Mouse (Mus musculus): ENCODE results near the gene Dlg5. TPM values are rescaled to one million over a fixed set of nuclear protein-coding genes. Genes with fewer than 3 reads are reported as not detected.
A peak's percentile ranks its signal among the peaks of the same experiment; 100 is the strongest.

The Dlg5 gene
- polyA plus RNA-seq, 1 experiment from 2014 or later = 35.9 TPM

GRCm38 (mm10) chr14:24249926-24250325 is 4.2 kb upstream of the Dlg5 start:
- H3K27me3 ChIP-seq (ENCODE audit: control insufficient read depth, insufficient read depth, low read length) = no peaks in the 10 kb centered on the region
- H3K4me1 ChIP-seq (ENCODE audit: control insufficient read depth, insufficient read depth, low read length) = no peaks in the 10 kb centered on the region; the same call in none of the 2 replicates
- DNase-seq (ENCODE audit: low spot score) (no peak), ATAC-seq (replicated peaks; ENCODE audit: insufficient number of reproducible peaks, low FRiP score, low TSS enrichment, low read depth) (no peak)
- H3K4me2 ChIP-seq (ENCODE audit: low read depth, low read length) = no peak overlapping the region
- H3K4me3 ChIP-seq (ENCODE audit: low read depth, low read length) = no peak overlapping the region
- no peaks in the 10 kb centered on the region for H3K36me3 ChIP-seq (replicated peaks; ENCODE audit: control insufficient read depth, insufficient read depth, low read depth, low read length)
- no peak overlapping the region for H3K9ac ChIP-seq (replicated peaks; ENCODE audit: low read length)
- WGBS = 49% methylated on average over 2 of the region's 2 CpGs
- H3K27ac ChIP-seq (replicated peaks; ENCODE audit: low read depth, low read length) = no peak overlapping the region
- no peaks in the 10 kb centered on the region for H3K9me3 ChIP-seq (replicated peaks; ENCODE audit: control insufficient read depth, low read length)

GRCm38 (mm10) chr14:24244330-24245176 is 1.2 kb downstream of the Dlg5 start:
- DNase-seq (ENCODE audit: low spot score) (peak; percentile 58), ATAC-seq (replicated peaks; ENCODE audit: insufficient number of reproducible peaks, low FRiP score, low TSS enrichment, low read depth) (0 out of 2 replicates have a peak, but pooled peaks have one; percentile 5)
- Histone ChIP-seq H3K4me3 (ENCODE audit: low read depth, low read length) (peak overlapping the region; percentile 87), H3K36me3 (replicated peaks; ENCODE audit: control insufficient read depth, insufficient read depth, low read depth, low read length) (no peaks in the 10 kb centered on the region), H3K9ac (replicated peaks; ENCODE audit: low read length) (peak overlapping the region; percentile 95), H3K27me3 (ENCODE audit: control insufficient read depth, insufficient read depth, low read length) (no peaks in the 10 kb centered on the region), H3K4me2 (ENCODE audit: low read depth, low read length) (peak overlapping the region; percentile 78), H3K9me3 (replicated peaks; ENCODE audit: control insufficient read depth, low read length) (no peaks in the 10 kb centered on the region), H3K4me1 (ENCODE audit: control insufficient read depth, insufficient read depth, low read length) (no peaks in the 10 kb centered on the region), H3K27ac (replicated peaks; ENCODE audit: low read depth, low read length) (peak overlapping the region; percentile 94)
- WGBS = 0% methylated on average over 40 of the region's 40 CpGs

- Histone ChIP-seq H3K36me3 (replicated peaks; ENCODE audit: control insufficient read depth, insufficient read depth, low read depth, low read length) (no peaks in the 10 kb centered on the region), H3K27me3 (ENCODE audit: control insufficient read depth, insufficient read depth, low read length) (no peaks in the 10 kb centered on the region), H3K27ac (replicated peaks; ENCODE audit: low read depth, low read length) (no peak overlapping the region), H3K9ac (replicated peaks; ENCODE audit: low read length) (no peak overlapping the region), H3K4me1 (ENCODE audit: control insufficient read depth, insufficient read depth, low read length) (no peaks in the 10 kb centered on the region), H3K9me3 (replicated peaks; ENCODE audit: control insufficient read depth, low read length) (no peaks in the 10 kb centered on the region), H3K4me3 (ENCODE audit: low read depth, low read length) (no peak overlapping the region), H3K4me2 (ENCODE audit: low read depth, low read length) (no peak overlapping the region)
- DNase-seq (ENCODE audit: low spot score) (no peak), ATAC-seq (replicated peaks; ENCODE audit: insufficient number of reproducible peaks, low FRiP score, low TSS enrichment, low read depth) (no peak)
- 93% methylated on average over 2 of the region's 2 CpGs for WGBS
Observed at GRCm38 (mm10) chr14:24242016-24242415, 3.7 kb downstream of the Dlg5 start.

DNA sequence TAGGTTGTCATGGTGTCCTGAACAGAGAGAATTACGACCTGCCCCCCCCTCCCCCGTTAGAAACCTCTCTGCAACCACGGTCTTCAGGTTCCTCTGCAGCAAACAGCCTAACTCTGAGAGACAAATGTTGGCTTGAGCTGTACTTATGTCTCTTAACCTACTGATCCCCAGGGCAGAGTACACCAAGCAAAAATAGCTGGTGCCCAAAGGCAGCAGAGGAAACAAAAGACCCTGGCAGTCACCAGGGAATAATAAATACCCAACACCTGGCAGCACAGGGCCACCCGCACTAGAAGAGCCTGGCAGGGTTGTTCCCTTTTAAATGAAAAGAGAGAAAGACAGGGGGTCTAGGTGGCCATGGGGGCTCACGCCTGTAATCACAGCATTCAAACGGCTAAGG is 4.9 kb downstream of the Dlg5 start:
- H3K9ac ChIP-seq (replicated peaks; ENCODE audit: low read length) = no peak overlapping the region
- no peak overlapping the region for H3K4me2 ChIP-seq (ENCODE audit: low read depth, low read length)
- H3K36me3 ChIP-seq (replicated peaks; ENCODE audit: control insufficient read depth, insufficient read depth, low read depth, low read length) = no peaks in the 10 kb centered on the region
- ATAC-seq (replicated peaks; ENCODE audit: insufficient number of reproducible peaks, low FRiP score, low TSS enrichment, low read depth) (no peak), DNase-seq (ENCODE audit: low spot score) (no peak)
- H3K9me3 ChIP-seq (replicated peaks; ENCODE audit: control insufficient read depth, low read length) = no peaks in the 10 kb centered on the region
- no peak overlapping the region for H3K4me3 ChIP-seq (ENCODE audit: low read depth, low read length)
- H3K4me1 ChIP-seq (ENCODE audit: control insufficient read depth, insufficient read depth, low read length) = no peaks in the 10 kb centered on the region
- H3K27me3 ChIP-seq (ENCODE audit: control insufficient read depth, insufficient read depth, low read length) = no peaks in the 10 kb centered on the region
- 70% methylated on average over 6 of the region's 6 CpGs for whole genome bisulfite sequencing
- no peak overlapping the region for H3K27ac ChIP-seq (replicated peaks; ENCODE audit: low read depth, low read length)

DNA sequence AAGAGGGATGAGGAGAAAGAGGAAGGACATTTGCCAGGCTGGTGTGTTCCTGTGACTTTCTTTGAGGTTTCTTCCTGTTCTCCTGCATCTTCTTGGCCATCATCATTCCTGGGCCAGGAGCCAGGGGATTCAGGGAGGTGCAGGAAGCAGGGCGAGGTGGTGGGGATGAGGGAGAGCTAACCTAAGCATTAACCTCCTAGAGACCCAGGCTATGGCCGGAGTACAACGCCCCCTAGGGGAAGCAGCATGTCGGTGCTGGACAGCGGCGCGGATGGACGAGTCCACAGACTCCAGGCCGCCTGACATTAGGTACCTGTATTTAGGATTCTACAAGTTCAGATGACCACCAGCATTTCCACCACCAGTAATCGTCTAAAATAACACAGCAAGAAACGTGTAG is 6.1 kb downstream of the Dlg5 start:
- Histone ChIP-seq H3K27ac (replicated peaks; ENCODE audit: low read depth, low read length) (no peak overlapping the region), H3K4me2 (ENCODE audit: low read depth, low read length) (no peak overlapping the region), H3K36me3 (replicated peaks; ENCODE audit: control insufficient read depth, insufficient read depth, low read depth, low read length) (no peaks in the 10 kb centered on the region), H3K4me1 (ENCODE audit: control insufficient read depth, insufficient read depth, low read length) (no peaks in the 10 kb centered on the region), H3K9me3 (replicated peaks; ENCODE audit: control insufficient read depth, low read length) (no peaks in the 10 kb centered on the region), H3K9ac (replicated peaks; ENCODE audit: low read length) (no peak overlapping the region), H3K4me3 (ENCODE audit: low read depth, low read length) (no peak overlapping the region), H3K27me3 (ENCODE audit: control insufficient read depth, insufficient read depth, low read length) (no peaks in the 10 kb centered on the region)
- 83% methylated on average over 11 of the region's 11 CpGs for WGBS
- DNase-seq (ENCODE audit: low spot score) = no peak
- ATAC-seq (replicated peaks; ENCODE audit: insufficient number of reproducible peaks, low FRiP score, low TSS enrichment, low read depth) = no peak

GRCm38 (mm10) chr14:24235954-24236353 is 9.8 kb downstream of the Dlg5 start:
- H3K27me3 ChIP-seq (ENCODE audit: control insufficient read depth, insufficient read depth, low read length) = no peaks in the 10 kb centered on the region
- no peak overlapping the region for H3K27ac ChIP-seq (replicated peaks; ENCODE audit: low read depth, low read length)
- ATAC-seq (replicated peaks; ENCODE audit: insufficient number of reproducible peaks, low FRiP score, low TSS enrichment, low read depth) (no peak), DNase-seq (ENCODE audit: low spot score) (no peak)
- no peaks in the 10 kb centered on the region; the same call in 1 of the 2 replicates for H3K36me3 ChIP-seq (replicated peaks; ENCODE audit: control insufficient read depth, insufficient read depth, low read depth, low read length)
- no peaks in the 10 kb centered on the region; the same call in none of the 2 replicates for H3K4me1 ChIP-seq (ENCODE audit: control insufficient read depth, insufficient read depth, low read length)
- no peak overlapping the region for H3K4me2 ChIP-seq (ENCODE audit: low read depth, low read length)
- no peak overlapping the region for H3K9ac ChIP-seq (replicated peaks; ENCODE audit: low read length)
- no peak overlapping the region for H3K4me3 ChIP-seq (ENCODE audit: low read depth, low read length)
- WGBS = 94% methylated on average over 3 of the region's 3 CpGs
- H3K9me3 ChIP-seq (replicated peaks; ENCODE audit: control insufficient read depth, low read length) = no peaks in the 10 kb centered on the region

- Histone ChIP-seq H3K9me3 (replicated peaks; ENCODE audit: control insufficient read depth, low read length) (no peaks in the 10 kb centered on the region), H3K4me2 (ENCODE audit: low read depth, low read length) (no peak overlapping the region), H3K27ac (replicated peaks; ENCODE audit: low read depth, low read length) (no peak overlapping the region), H3K9ac (replicated peaks; ENCODE audit: low read length) (no peak overlapping the region), H3K36me3 (replicated peaks; ENCODE audit: control insufficient read depth, insufficient read depth, low read depth, low read length) (no peaks in the 10 kb centered on the region; the same call in 1 of the 2 replicates), H3K4me3 (ENCODE audit: low read depth, low read length) (no peak overlapping the region), H3K4me1 (ENCODE audit: control insufficient read depth, insufficient read depth, low read length) (no peaks in the 10 kb centered on the region; the same call in none of the 2 replicates), H3K27me3 (ENCODE audit: control insufficient read depth, insufficient read depth, low read length) (no peaks in the 10 kb centered on the region)
- DNase-seq (ENCODE audit: low spot score) (no peak), ATAC-seq (replicated peaks; ENCODE audit: insufficient number of reproducible peaks, low FRiP score, low TSS enrichment, low read depth) (no peak)
- WGBS = 51% methylated on average over 2 of the region's 2 CpGs
Observed at GRCm38 (mm10) chr14:24234411-24234810, 11.3 kb downstream of the Dlg5 start.

Data from embryonic facial prominence, embryonic 11.5 days (tissue).